Mouse (Mus musculus): ENCODE results near the gene Zfp384. TPM values are rescaled to one million over a fixed set of nuclear protein-coding genes. Genes with fewer than 3 reads are reported as not detected.

Zfp384 gene
- 76.0 TPM for polyA plus RNA-seq (2015; fragmentation: Illumina TruSeq; extraction: RNeasy Lipid Tissue Mini Kit (QIAGEN cat#74804); ENCODE audit: insufficient read depth, low replicate concordance)

GRCm38 (mm10) chr6:125009129-125009180 lies at the start of gene Zfp384:
Zfp384 (plus strand) TSS chr6:125009145.

GRCm38 (mm10) chr6:124965088-124965719 lies 43.7 kb upstream of the Zfp384 start, which contains the start of gene Cops7a:
Cops7a (minus strand) TSS chr6:124965538.

GRCm38 (mm10) chr6:124996551-124997501 lies 12.1 kb upstream of the Zfp384 start, which contains the start of gene Pianp:
Pianp (plus strand) TSS chr6:124996694.

GRCm38 (mm10) chr6:125039533-125040153 lies 30.7 kb downstream of the Zfp384 start, which contains the start of gene Ing4:
Ing4 (plus strand) TSS chr6:125039760.

GRCm38 (mm10) chr6:125049678-125050077 lies 40.7 kb downstream of the Zfp384 start, which contains the start of gene Acrbp:
Acrbp (plus strand) TSS chr6:125049689.

GRCm38 (mm10) chr6:125067571-125067995 lies 58.6 kb downstream of the Zfp384 start, which contains the start of gene Lpar5:
Lpar5 (plus strand) TSS chr6:125067920.

Other genes with a start within 250 kb of the Zfp384 start
- 3.5 TPM for gene Eno2, start 239.5 kb upstream of the Zfp384 start, polyA plus RNA-seq (2015; fragmentation: Illumina TruSeq; extraction: RNeasy Lipid Tissue Mini Kit (QIAGEN cat#74804); ENCODE audit: insufficient read depth, low replicate concordance)
- gene Lrrc23, start 229.4 kb upstream of the Zfp384 start, polyA plus RNA-seq (2015; fragmentation: Illumina TruSeq; extraction: RNeasy Lipid Tissue Mini Kit (QIAGEN cat#74804); ENCODE audit: insufficient read depth, low replicate concordance): 3.5 TPM
- gene Spsb2, start 200.5 kb upstream of the Zfp384 start, polyA plus RNA-seq (2015; fragmentation: Illumina TruSeq; extraction: RNeasy Lipid Tissue Mini Kit (QIAGEN cat#74804); ENCODE audit: insufficient read depth, low replicate concordance): 3.2 TPM
- gene Tpi1, start 194.8 kb upstream of the Zfp384 start, polyA plus RNA-seq (2015; fragmentation: Illumina TruSeq; extraction: RNeasy Lipid Tissue Mini Kit (QIAGEN cat#74804); ENCODE audit: insufficient read depth, low replicate concordance): 63.1 TPM
- 69.3 TPM for gene Usp5, start 179.7 kb upstream of the Zfp384 start, polyA plus RNA-seq (2015; fragmentation: Illumina TruSeq; extraction: RNeasy Lipid Tissue Mini Kit (QIAGEN cat#74804); ENCODE audit: insufficient read depth, low replicate concordance)
- 25.4 TPM for gene Cdca3, start 179.6 kb upstream of the Zfp384 start, polyA plus RNA-seq (2015; fragmentation: Illumina TruSeq; extraction: RNeasy Lipid Tissue Mini Kit (QIAGEN cat#74804); ENCODE audit: insufficient read depth, low replicate concordance)
- gene Gnb3, start 168.9 kb upstream of the Zfp384 start, polyA plus RNA-seq (2015; fragmentation: Illumina TruSeq; extraction: RNeasy Lipid Tissue Mini Kit (QIAGEN cat#74804); ENCODE audit: insufficient read depth, low replicate concordance): not detected
- 6.7 TPM for gene P3h3, start 151.4 kb upstream of the Zfp384 start, polyA plus RNA-seq (2015; fragmentation: Illumina TruSeq; extraction: RNeasy Lipid Tissue Mini Kit (QIAGEN cat#74804); ENCODE audit: insufficient read depth, low replicate concordance)
- gene Gpr162, start 145.2 kb upstream of the Zfp384 start, polyA plus RNA-seq (2015; fragmentation: Illumina TruSeq; extraction: RNeasy Lipid Tissue Mini Kit (QIAGEN cat#74804); ENCODE audit: insufficient read depth, low replicate concordance): 1.0 TPM
- 71.3 TPM for gene Cd4, start 120.9 kb upstream of the Zfp384 start, polyA plus RNA-seq (2015; fragmentation: Illumina TruSeq; extraction: RNeasy Lipid Tissue Mini Kit (QIAGEN cat#74804); ENCODE audit: insufficient read depth, low replicate concordance)
- 6.5 TPM for gene Lag3, start 97.4 kb upstream of the Zfp384 start, polyA plus RNA-seq (2015; fragmentation: Illumina TruSeq; extraction: RNeasy Lipid Tissue Mini Kit (QIAGEN cat#74804); ENCODE audit: insufficient read depth, low replicate concordance)
- gene Ptms, start 89.0 kb upstream of the Zfp384 start, polyA plus RNA-seq (2015; fragmentation: Illumina TruSeq; extraction: RNeasy Lipid Tissue Mini Kit (QIAGEN cat#74804); ENCODE audit: insufficient read depth, low replicate concordance): 193 TPM
- gene Mlf2, start 77.8 kb upstream of the Zfp384 start, polyA plus RNA-seq (2015; fragmentation: Illumina TruSeq; extraction: RNeasy Lipid Tissue Mini Kit (QIAGEN cat#74804); ENCODE audit: insufficient read depth, low replicate concordance): 41.7 TPM
- gene Cops7a, start 43.6 kb upstream of the Zfp384 start, polyA plus RNA-seq (2015; fragmentation: Illumina TruSeq; extraction: RNeasy Lipid Tissue Mini Kit (QIAGEN cat#74804); ENCODE audit: insufficient read depth, low replicate concordance): 30.5 TPM
- 3.0 TPM for gene Pianp, start 12.5 kb upstream of the Zfp384 start, polyA plus RNA-seq (2015; fragmentation: Illumina TruSeq; extraction: RNeasy Lipid Tissue Mini Kit (QIAGEN cat#74804); ENCODE audit: insufficient read depth, low replicate concordance)
- gene Ing4, start 30.6 kb downstream of the Zfp384 start, polyA plus RNA-seq (2015; fragmentation: Illumina TruSeq; extraction: RNeasy Lipid Tissue Mini Kit (QIAGEN cat#74804); ENCODE audit: insufficient read depth, low replicate concordance): 64.2 TPM
- gene Acrbp, start 40.5 kb downstream of the Zfp384 start, polyA plus RNA-seq (2015; fragmentation: Illumina TruSeq; extraction: RNeasy Lipid Tissue Mini Kit (QIAGEN cat#74804); ENCODE audit: insufficient read depth, low replicate concordance): 22.3 TPM
- gene Lpar5, start 58.8 kb downstream of the Zfp384 start, polyA plus RNA-seq (2015; fragmentation: Illumina TruSeq; extraction: RNeasy Lipid Tissue Mini Kit (QIAGEN cat#74804); ENCODE audit: insufficient read depth, low replicate concordance): 8.7 TPM
- 174 TPM for gene Chd4, start 86.8 kb downstream of the Zfp384 start, polyA plus RNA-seq (2015; fragmentation: Illumina TruSeq; extraction: RNeasy Lipid Tissue Mini Kit (QIAGEN cat#74804); ENCODE audit: insufficient read depth, low replicate concordance)
- gene Nop2, start 122.8 kb downstream of the Zfp384 start, polyA plus RNA-seq (2015; fragmentation: Illumina TruSeq; extraction: RNeasy Lipid Tissue Mini Kit (QIAGEN cat#74804); ENCODE audit: insufficient read depth, low replicate concordance): 22.7 TPM
- gene Iffo1, start 136.1 kb downstream of the Zfp384 start, polyA plus RNA-seq (2015; fragmentation: Illumina TruSeq; extraction: RNeasy Lipid Tissue Mini Kit (QIAGEN cat#74804); ENCODE audit: insufficient read depth, low replicate concordance): 29.6 TPM
- 414 TPM for gene Gapdh, start 157.3 kb downstream of the Zfp384 start, polyA plus RNA-seq (2015; fragmentation: Illumina TruSeq; extraction: RNeasy Lipid Tissue Mini Kit (QIAGEN cat#74804); ENCODE audit: insufficient read depth, low replicate concordance)
- gene Ncapd2, start 182.6 kb downstream of the Zfp384 start, polyA plus RNA-seq (2015; fragmentation: Illumina TruSeq; extraction: RNeasy Lipid Tissue Mini Kit (QIAGEN cat#74804); ENCODE audit: insufficient read depth, low replicate concordance): 55.5 TPM
- gene Mrpl51, start 182.7 kb downstream of the Zfp384 start, polyA plus RNA-seq (2015; fragmentation: Illumina TruSeq; extraction: RNeasy Lipid Tissue Mini Kit (QIAGEN cat#74804); ENCODE audit: insufficient read depth, low replicate concordance): 61.7 TPM
- 89.9 TPM for gene Vamp1, start 206.4 kb downstream of the Zfp384 start, polyA plus RNA-seq (2015; fragmentation: Illumina TruSeq; extraction: RNeasy Lipid Tissue Mini Kit (QIAGEN cat#74804); ENCODE audit: insufficient read depth, low replicate concordance)
- 29.2 TPM for gene Tapbpl, start 222.7 kb downstream of the Zfp384 start, polyA plus RNA-seq (2015; fragmentation: Illumina TruSeq; extraction: RNeasy Lipid Tissue Mini Kit (QIAGEN cat#74804); ENCODE audit: insufficient read depth, low replicate concordance)
- 35.2 TPM for gene Cd27, start 227.9 kb downstream of the Zfp384 start, polyA plus RNA-seq (2015; fragmentation: Illumina TruSeq; extraction: RNeasy Lipid Tissue Mini Kit (QIAGEN cat#74804); ENCODE audit: insufficient read depth, low replicate concordance)